In genomic region chr15:102583708-102584383, GRCm38 (mm10) we compare ENCODE assay signal across 10 mouse cellular contexts. TPM values are rescaled to one million over a fixed set of nuclear protein-coding genes. Genes with fewer than 3 reads are reported as not detected.
A peak's percentile ranks its signal among the peaks of the same experiment; 100 is the strongest.
DNase-seq lines count a peak whose midpoint lies in the region; ATAC-seq lines count a peak whose summit lies in the region.
"Had no signal": no experiment of that assay in that cellular context is flagged by ENCODE, and none has a peak within 500 bp of the region (broad histone marks: within the 10 kb centered on the region; RNA-seq: fewer than 3 reads in every experiment).

No protein-coding gene starts in this region.

- no peaks in the 10 kb centered on the region for H3K36me3 ChIP-seq in midbrain, embryonic 16.5 days (ENCODE audit: control insufficient read depth, insufficient read depth, low read length)
- no peaks in the 10 kb centered on the region; the same call in 1 of the 2 replicates for H3K36me3 ChIP-seq in heart, embryonic 11.5 days (ENCODE audit: control insufficient read depth, insufficient read depth, low read length)
- H3K36me3 ChIP-seq: heart, embryonic 15.5 days had no signal

- ATAC-seq in midbrain, embryonic 16.5 days, result peak; percentile 80; the same call in 1 of the 2 replicates
- ATAC-seq in heart, embryonic 11.5 days (replicated peaks; ENCODE audit: insufficient number of reproducible peaks, low FRiP score, low TSS enrichment), result no peak

- WGBS in midbrain, embryonic 16.5 days, result 13% methylated on average over 8 of the region's 8 CpGs
- 73% methylated on average over 8 of the region's 8 CpGs for WGBS in heart, embryonic 11.5 days (ENCODE audit: insufficient replicate concordance)

- H3K4me2 ChIP-seq in midbrain, embryonic 16.5 days (ENCODE audit: low read length), result peak overlapping the region; percentile 33
- no peak overlapping the region for H3K4me2 ChIP-seq in heart, embryonic 11.5 days
- H3K4me2 ChIP-seq: heart, embryonic 15.5 days; limb, embryonic 13.5 days had no signal

- H3K9me3 ChIP-seq in midbrain, embryonic 16.5 days (replicated peaks; ENCODE audit: control insufficient read depth, low read length, poor library complexity, severe bottlenecking), result no peaks in the 10 kb centered on the region
- no peaks in the 10 kb centered on the region for H3K9me3 ChIP-seq in heart, embryonic 11.5 days (replicated peaks; ENCODE audit: control insufficient read depth, low read length)
- H3K9me3 ChIP-seq: heart, embryonic 15.5 days; limb, embryonic 13.5 days had no signal

- peak overlapping the region; percentile 82 for H3K27ac ChIP-seq in midbrain, embryonic 16.5 days (ENCODE audit: low read length)
- H3K27ac ChIP-seq in heart, embryonic 11.5 days (ENCODE audit: low read depth, low read length), result no peak overlapping the region
- H3K27ac ChIP-seq: heart, embryonic 15.5 days; limb, embryonic 13.5 days had no signal

- H3K4me1 ChIP-seq in midbrain, embryonic 16.5 days (ENCODE audit: control insufficient read depth, insufficient read depth, low read length), result peaks cover 20% of the 10 kb centered on the region
- no peaks in the 10 kb centered on the region for H3K4me1 ChIP-seq in heart, embryonic 11.5 days (ENCODE audit: control insufficient read depth, insufficient read depth, low read length)
- H3K4me1 ChIP-seq: heart, embryonic 15.5 days; limb, embryonic 13.5 days had no signal

- H3K4me3 ChIP-seq in midbrain, embryonic 16.5 days (ENCODE audit: low read depth, low read length), result no peak overlapping the region
- no peak overlapping the region for H3K4me3 ChIP-seq in heart, embryonic 11.5 days (ENCODE audit: low read depth, low read length)
- H3K4me3 ChIP-seq: heart, embryonic 15.5 days; limb, embryonic 13.5 days had no signal

- peak; percentile 84 for DNase-seq in brain, embryonic 18.5 days (ENCODE audit: low read depth, low spot score)
- DNase-seq in cerebellum, postnatal 36 days, result peak; percentile 30 to 60
- peak; percentile 72 for DNase-seq in layer of hippocampus, adult 8-10 months (ENCODE audit: low spot score in 2 of 2)
- DNase-seq in ovary, postnatal 10 days (ENCODE audit: low spot score), result no peak
- DNase-seq in adrenal gland, postnatal 14 days, result no peak
- no peak for DNase-seq in spleen, postnatal 14 days (ENCODE audit: low spot score in 2 of 2)

- H3K27me3 ChIP-seq in midbrain, embryonic 16.5 days (ENCODE audit: control insufficient read depth, insufficient read depth, low read depth, low read length), result no peaks in the 10 kb centered on the region
- no peaks in the 10 kb centered on the region for H3K27me3 ChIP-seq in heart, embryonic 11.5 days (ENCODE audit: control insufficient read depth, insufficient read depth, low read length)
- H3K27me3 ChIP-seq: heart, embryonic 15.5 days; limb, embryonic 13.5 days had no signal

- peak overlapping the region; percentile 36; the same call in 1 of the 2 replicates for H3K9ac ChIP-seq in midbrain, embryonic 16.5 days (ENCODE audit: low read depth, low read length)
- H3K9ac ChIP-seq in heart, embryonic 11.5 days (ENCODE audit: low read depth, low read length), result no peak overlapping the region
- H3K9ac ChIP-seq: heart, embryonic 15.5 days; limb, embryonic 13.5 days had no signal

RNA-seq across cellular contexts. Expression of gene Gm28047, which starts 41.0 kb away (rescaled TPM):
- total RNA-seq in layer of hippocampus, adult 8-10 months (2022), result under 1 TPM in 1 of 4 experiments, not detected in 3; 0.96 TPM
- not detected in 2 replicates for polyA plus RNA-seq in midbrain, embryonic 16.5 days (2015; fragmentation: Nextera tagmentation; extraction: Ambion mirVana)
- polyA plus RNA-seq in heart, embryonic 11.5 days (2014; fragmentation: Nextera tagmentation; extraction: Ambion mirVana), result not detected in 2 replicates
- total RNA-seq in adrenal gland, postnatal 14 days (2021), result 2.8 TPM in 1 of 2 replicates, not detected in the other
- polyA plus RNA-seq: heart, embryonic 15.5 days; limb, embryonic 13.5 days had no signal

RNA-seq across cellular contexts. Expression of gene Atf7, which starts 41.4 kb away (rescaled TPM):
- total RNA-seq in layer of hippocampus, adult 8-10 months (2022), result 10 to 100 TPM; 44.2 to 55.6 (median 52.2) TPM
- polyA plus RNA-seq in midbrain, embryonic 16.5 days (2015; fragmentation: Nextera tagmentation; extraction: Ambion mirVana), result 16.0 TPM in 2 replicates
- polyA plus RNA-seq in heart, embryonic 11.5 days (2014; fragmentation: Nextera tagmentation; extraction: Ambion mirVana), result 18.8 and 22.1 TPM in 2 replicates
- total RNA-seq in adrenal gland, postnatal 14 days (2021), result 76.1 and 86.7 TPM in 2 replicates

RNA-seq across cellular contexts. Expression of gene Npff, which starts 59.1 kb away (rescaled TPM):
- total RNA-seq in layer of hippocampus, adult 8-10 months (2022), result 1 to 10 TPM; 3.0 to 6.2 (median 4.4) TPM
- polyA plus RNA-seq in midbrain, embryonic 16.5 days (2015; fragmentation: Nextera tagmentation; extraction: Ambion mirVana), result 1.4 and 2.2 TPM in 2 replicates
- 0.68 and 1.2 TPM in 2 replicates for polyA plus RNA-seq in heart, embryonic 11.5 days (2014; fragmentation: Nextera tagmentation; extraction: Ambion mirVana)
- total RNA-seq in adrenal gland, postnatal 14 days (2021), result 4.1 and 4.8 TPM in 2 replicates

Comparison
In these comparisons a context has a peak if more than half of its experiments do, and no peak if none do; other contexts are left out.
1. DNase-seq: peak in brain, embryonic 18.5 days (single experiment), cerebellum, postnatal 36 days (2 of 2) and layer of hippocampus, adult 8-10 months (2 of 2); none in ovary, postnatal 10 days (single experiment), adrenal gland, postnatal 14 days (single experiment) and spleen, postnatal 14 days (0 of 2).